Mouse (Mus musculus) liver, embryonic 13.5 days (tissue): ENCODE data around the gene Gm48552. TPM values are rescaled to one million over a fixed set of nuclear protein-coding genes. Genes with fewer than 3 reads are reported as not detected.
A peak's percentile ranks its signal among the peaks of the same experiment; 100 is the strongest.

Experiments
- ATAC-seq: fragments of 200-750 bp; cut with Nextera tagmentation; 2 replicates; pipeline ENCODE4 v1.8.0; 2017; ENCODE audit warnings: low read depth, mild to moderate bottlenecking, moderate number of reproducible peaks, moderate library complexity
- DNase-seq: peaks from one replicate; pipeline ENCODE4 v3.0.0; 2022
- H3K27ac ChIP-seq: fragments of 300-500 bp; sonication (generic); 2 replicates; pipeline ENCODE4 v1.5.1; 2015; ENCODE audit warnings: moderate library complexity, mild to moderate bottlenecking, inconsistent platforms
- H3K27me3 ChIP-seq: fragments of 300-500 bp; sonication (generic); 2 replicates; pipeline ENCODE4 v1.6.1; 2015; ENCODE audit warnings: mild to moderate bottlenecking, inconsistent platforms
- H3K36me3 ChIP-seq: fragments of 300-500 bp; sonication (generic); 2 replicates; pipeline ENCODE4 v1.6.1; 2015; ENCODE audit warnings: mild to moderate bottlenecking, inconsistent platforms
- H3K4me1 ChIP-seq: fragments of 300-500 bp; sonication (generic); replicated peaks from 2 replicates; pipeline ENCODE4 v1.6.1; 2015; ENCODE audit warnings: inconsistent platforms
- H3K4me2 ChIP-seq: fragments of 300-500 bp; sonication (generic); 2 replicates; pipeline ENCODE4 v1.6.1; 2015; ENCODE audit warnings: inconsistent platforms, mild to moderate bottlenecking, moderate library complexity
- H3K4me3 ChIP-seq: fragments of 300-500 bp; sonication (generic); replicated peaks from 2 replicates; pipeline ENCODE4 v1.5.1; 2015; ENCODE audit warnings: mild to moderate bottlenecking, inconsistent platforms
- H3K9ac ChIP-seq: fragments of 300-500 bp; sonication (generic); 2 replicates; pipeline ENCODE4 v1.6.1; 2015; ENCODE audit warnings: mild to moderate bottlenecking, inconsistent platforms
- H3K9me3 ChIP-seq: fragments of 300-500 bp; sonication (generic); replicated peaks from 2 replicates; pipeline ENCODE4 v1.6.1; 2016; ENCODE audit warnings: inconsistent platforms
- WGBS: fragments of 180-500 bp; shearing (Covaris S2); methylation state at CpG from one replicate; pipeline ENCODE4 v1.1.7; 2015; ENCODE audit not compliant: insufficient replicate concordance; 5-methylcytosine and 5-hydroxymethylcytosine counted together
- polyA plus RNA-seq: library from polyadenylated mRNA; unstranded; fragments of >200 nt; fragmentation: Nextera tagmentation; extraction: Ambion mirVana; gene quantifications from 2 replicates; pipeline ENCODE4 v1.2.1, GENCODE M21; 2015

Gene Gm48552
- polyA plus RNA-seq, 1 experiment from 2014 or later = 0.93 TPM

- Histone ChIP-seq H3K9ac (peak overlapping the region; percentile 45; the same call in 1 of the 2 replicates), H3K4me2 (no peak overlapping the region; the same call in 1 of the 2 replicates), H3K27me3 (peaks cover 46% of the 10 kb centered on the region), H3K9me3 (no peaks in the 10 kb centered on the region), H3K27ac (peak overlapping the region; percentile 60), H3K36me3 (peaks cover 2% of the 10 kb centered on the region; the same call in 1 of the 2 replicates), H3K4me1 (peaks cover 91% of the 10 kb centered on the region), H3K4me3 (no peak overlapping the region)
- ATAC-seq = no peak
- DNase-seq = no peak
- 13% methylated on average over 8 of the region's 8 CpGs for WGBS
Observed at GRCm38 (mm10) chr10:81409330-81409729, 20.5 kb downstream of the Gm48552 start.

GRCm38 (mm10) chr10:81410350-81410749, 21.5 kb downstream of the Gm48552 start:
- 27% methylated on average over 4 of the region's 4 CpGs for WGBS
- ATAC-seq = no peak

GRCm38 (mm10) chr10:81410981-81411380, 22.2 kb downstream of the Gm48552 start:
- Histone ChIP-seq H3K27ac (peak overlapping the region; percentile 60), H3K9me3 (no peaks in the 10 kb centered on the region), H3K4me3 (no peak overlapping the region), H3K36me3 (peaks cover under 1% of the 10 kb centered on the region; the same call in 1 of the 2 replicates), H3K9ac (no peak overlapping the region), H3K4me2 (no peak overlapping the region), H3K4me1 (peaks cover 96% of the 10 kb centered on the region), H3K27me3 (peaks cover 30% of the 10 kb centered on the region)
- ATAC-seq = no peak
- 62% methylated on average over 9 of the region's 9 CpGs for WGBS
- DNase-seq = no peak

More at GRCm38 (mm10) chr10:81410350-81410749, 21.5 kb downstream of the Gm48552 start:
- Histone ChIP-seq H3K4me2 (peak overlapping the region; percentile 45), H3K9me3 (no peaks in the 10 kb centered on the region), H3K9ac (peak overlapping the region; percentile 47; the same call in 1 of the 2 replicates), H3K4me1 (peaks cover 94% of the 10 kb centered on the region), H3K36me3 (peaks cover 2% of the 10 kb centered on the region; the same call in 1 of the 2 replicates), H3K27me3 (peaks cover 36% of the 10 kb centered on the region), H3K4me3 (no peak overlapping the region), H3K27ac (peak overlapping the region; percentile 60)
- no peak for DNase-seq

- no peak for DNase-seq
- Histone ChIP-seq H3K27ac (peak overlapping the region; percentile 60), H3K9ac (peak overlapping the region; percentile 7; the same call in 1 of the 2 replicates), H3K9me3 (no peaks in the 10 kb centered on the region), H3K4me1 (peaks cover 96% of the 10 kb centered on the region), H3K36me3 (no peaks in the 10 kb centered on the region; the same call in 1 of the 2 replicates), H3K27me3 (peaks cover 25% of the 10 kb centered on the region), H3K4me2 (no peak overlapping the region), H3K4me3 (no peak overlapping the region)
- ATAC-seq = no peak
- WGBS = 65% methylated on average over 18 of the region's 18 CpGs
Observed at GRCm38 (mm10) chr10:81411471-81412400, 22.9 kb downstream of the Gm48552 start.

GRCm38 (mm10) chr10:81412586-81413309, 23.9 kb downstream of the Gm48552 start:
- 0 out of 2 replicates have a peak overlapping the region, but pooled peaks have one; percentile 15 for H3K27ac ChIP-seq
- 58% methylated on average over 16 of the region's 16 CpGs for WGBS
- H3K9ac ChIP-seq = no peak overlapping the region
- DNase-seq = no peak
- no peak for ATAC-seq
- H3K9me3 ChIP-seq = no peaks in the 10 kb centered on the region
- H3K27me3 ChIP-seq = peaks cover 24% of the 10 kb centered on the region
- H3K4me3 ChIP-seq = no peak overlapping the region
- no peak overlapping the region for H3K4me2 ChIP-seq
- H3K36me3 ChIP-seq = no peaks in the 10 kb centered on the region
- H3K4me1 ChIP-seq = peaks cover 96% of the 10 kb centered on the region

DNA sequence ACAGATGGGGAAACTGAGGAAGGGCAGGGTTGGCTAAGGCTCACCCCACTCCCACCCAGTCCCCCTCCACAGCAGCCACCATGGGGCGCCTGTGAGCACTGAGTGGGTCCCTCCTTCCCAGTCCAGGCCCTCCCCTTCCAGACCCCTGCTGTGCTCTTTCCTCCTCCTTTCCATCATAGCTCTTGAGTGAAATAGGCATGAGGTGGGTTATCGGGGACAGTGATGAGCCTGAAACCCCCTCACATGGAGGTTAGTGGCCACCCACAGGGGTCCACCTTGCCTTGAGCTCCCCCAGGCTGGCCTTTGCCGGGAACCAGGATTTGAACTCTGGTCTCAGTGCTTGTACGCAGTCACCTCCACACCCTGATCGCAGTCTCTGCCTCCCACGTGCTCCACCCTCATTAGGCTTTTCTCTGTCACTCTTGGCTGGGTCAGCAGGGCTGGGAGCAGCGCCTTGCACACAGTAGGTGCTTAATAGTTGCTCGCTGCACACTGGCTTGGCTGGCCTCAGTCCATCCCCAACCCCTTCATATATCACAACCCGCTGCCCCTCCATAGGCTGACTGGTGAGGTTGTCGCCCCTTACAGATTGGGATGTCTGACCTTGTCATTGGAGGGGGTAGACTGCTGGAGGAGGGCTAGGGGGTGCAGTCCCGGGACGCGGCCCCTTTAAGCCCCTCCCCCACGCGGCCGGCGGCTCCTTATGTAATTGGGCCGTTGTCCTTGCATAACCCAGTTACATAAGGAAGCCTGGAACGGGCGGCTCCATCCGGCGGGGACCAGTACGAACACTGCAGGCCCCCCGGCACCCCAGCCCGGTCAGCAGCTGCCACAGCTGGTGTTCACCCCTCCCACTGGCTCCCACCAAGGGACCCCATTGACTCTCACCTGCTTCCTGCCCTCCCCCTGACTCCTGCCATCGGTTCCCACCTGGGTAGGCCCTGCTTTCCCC, 24.8 kb downstream of the Gm48552 start:
- H3K36me3 ChIP-seq = no peaks in the 10 kb centered on the region
- DNase-seq (no peak), ATAC-seq (no peak)
- peaks cover 96% of the 10 kb centered on the region for H3K4me1 ChIP-seq
- H3K9me3 ChIP-seq = no peaks in the 10 kb centered on the region
- no peak overlapping the region for H3K4me3 ChIP-seq
- H3K4me2 ChIP-seq = peak overlapping the region; percentile 37
- WGBS = 25% methylated on average over 26 of the region's 26 CpGs
- peak overlapping the region; percentile 66 for H3K27ac ChIP-seq
- H3K27me3 ChIP-seq = peaks cover 19% of the 10 kb centered on the region
- peak overlapping the region; percentile 34 for H3K9ac ChIP-seq

- Histone ChIP-seq H3K4me1 (peaks cover 95% of the 10 kb centered on the region), H3K27me3 (peaks cover 15% of the 10 kb centered on the region; the same call in 1 of the 2 replicates), H3K4me2 (peak overlapping the region; percentile 37; the same call in 1 of the 2 replicates), H3K9ac (peak overlapping the region; percentile 34; the same call in 1 of the 2 replicates), H3K9me3 (no peaks in the 10 kb centered on the region), H3K36me3 (no peaks in the 10 kb centered on the region), H3K4me3 (no peak overlapping the region), H3K27ac (peak overlapping the region; percentile 66)
- ATAC-seq (no peak), DNase-seq (no peak)
Observed at GRCm38 (mm10) chr10:81414682-81415081, 25.9 kb downstream of the Gm48552 start.

DNA sequence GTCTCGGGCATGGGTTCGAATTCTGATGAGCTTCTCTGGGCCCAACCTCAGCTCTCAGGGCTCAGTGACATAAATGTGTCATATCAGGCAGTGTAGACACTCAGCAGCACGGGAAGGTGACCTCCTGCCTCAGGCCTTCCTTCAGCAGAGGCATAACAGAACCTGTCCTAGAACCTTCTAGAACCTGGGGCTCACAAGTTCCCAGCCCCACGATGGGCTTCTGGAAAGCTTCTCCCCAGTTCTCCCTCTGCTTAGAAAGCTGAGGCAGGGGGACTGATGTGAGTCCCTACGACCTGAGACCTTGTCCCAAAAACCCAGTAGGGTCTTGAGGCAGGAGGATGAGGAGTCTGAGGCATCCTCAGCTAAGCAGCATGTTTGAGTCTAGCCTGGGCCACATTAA, 26.3 kb downstream of the Gm48552 start:
- Histone ChIP-seq H3K9ac (no peak overlapping the region), H3K27ac (no peak overlapping the region), H3K9me3 (no peaks in the 10 kb centered on the region), H3K27me3 (peaks cover 15% of the 10 kb centered on the region; the same call in 1 of the 2 replicates), H3K4me2 (no peak overlapping the region), H3K4me1 (peaks cover 93% of the 10 kb centered on the region), H3K36me3 (no peaks in the 10 kb centered on the region), H3K4me3 (no peak overlapping the region)
- no peak for DNase-seq
- no peak for ATAC-seq
- WGBS = 61% methylated on average over 5 of the region's 5 CpGs

DNA sequence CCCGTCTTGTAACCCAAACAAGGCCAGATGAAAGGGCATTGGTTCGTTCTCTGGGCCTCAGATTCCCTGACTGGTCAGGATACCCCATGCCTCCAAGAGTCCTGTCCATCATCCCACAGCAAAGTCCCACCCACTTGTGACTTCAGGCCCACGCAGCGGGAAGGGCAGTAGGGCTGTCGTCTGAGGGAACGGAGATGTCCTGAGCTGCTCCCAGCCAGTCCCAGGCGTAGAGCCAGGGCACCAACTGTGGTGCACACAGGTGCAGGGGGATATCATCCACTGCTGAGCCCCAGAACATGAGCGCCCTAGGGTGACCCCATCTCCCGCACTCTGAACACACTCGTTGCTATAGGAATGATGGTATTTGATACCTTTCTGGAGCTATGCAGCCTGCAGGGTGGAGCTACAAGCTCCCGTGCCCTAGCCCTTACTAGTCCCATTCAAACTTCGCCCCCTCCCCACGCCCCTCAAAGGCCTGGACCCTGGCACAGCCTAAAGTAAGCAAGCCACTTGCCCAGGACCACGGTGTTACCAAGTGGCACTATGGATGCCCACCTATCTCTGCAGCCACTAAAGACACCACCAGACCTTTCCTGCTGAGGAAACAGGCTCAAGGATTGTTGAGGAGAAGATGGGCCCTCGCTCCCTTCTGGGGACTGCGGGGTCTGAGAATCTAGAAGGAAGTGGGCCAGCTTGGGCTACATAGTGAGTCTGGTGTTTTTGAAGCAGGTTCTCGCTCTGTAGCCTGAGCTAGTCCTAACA, 26.9 kb downstream of the Gm48552 start:
- Histone ChIP-seq H3K27me3 (peaks cover 18% of the 10 kb centered on the region; the same call in 1 of the 2 replicates), H3K9me3 (no peaks in the 10 kb centered on the region), H3K4me2 (no peak overlapping the region), H3K27ac (no peak overlapping the region), H3K4me1 (peaks cover 92% of the 10 kb centered on the region), H3K36me3 (no peaks in the 10 kb centered on the region), H3K4me3 (no peak overlapping the region), H3K9ac (no peak overlapping the region)
- DNase-seq (no peak), ATAC-seq (no peak)
- 71% methylated on average over 17 of the region's 17 CpGs for WGBS
